Mouse (Mus musculus) lung, embryonic 16.5 days (tissue): Measurements from ENCODE around the gene Rflna. TPM values are rescaled to one million over a fixed set of nuclear protein-coding genes. Genes with fewer than 3 reads are reported as not detected.
A peak's percentile ranks its signal among the peaks of the same experiment; 100 is the strongest.

Experiments used
- ATAC-seq: fragments of 200-750 bp; cut with Nextera tagmentation; 2 replicates; pipeline ENCODE4 v1.8.0; 2017; ENCODE audit warnings: low read depth, mild to moderate bottlenecking, moderate library complexity
- H3K27ac ChIP-seq: fragments of 300-500 bp; sonication (generic); 2 replicates; pipeline ENCODE4 v1.5.1; 2014; ENCODE audit warnings: mild to moderate bottlenecking, control low read depth, low read length
- H3K27me3 ChIP-seq: fragments of 300-500 bp; sonication (generic); 2 replicates; pipeline ENCODE4 v1.6.1; 2014; ENCODE audit warnings: low read depth, low read length, mixed read lengths; ENCODE audit not compliant: control insufficient read depth, insufficient read depth
- H3K36me3 ChIP-seq: fragments of 300-500 bp; sonication (generic); 2 replicates; pipeline ENCODE4 v1.6.1; 2014; ENCODE audit warnings: low read length; ENCODE audit not compliant: control insufficient read depth, insufficient read depth
- H3K4me1 ChIP-seq: fragments of 300-500 bp; sonication (generic); replicated peaks from 2 replicates; pipeline ENCODE4 v1.6.1; 2014; ENCODE audit warnings: low read length, mixed read lengths; ENCODE audit not compliant: control insufficient read depth, insufficient read depth
- H3K4me2 ChIP-seq: fragments of 300-500 bp; sonication (generic); 2 replicates; pipeline ENCODE4 v1.6.1; 2014; ENCODE audit warnings: low read depth, low read length, control low read depth
- H3K4me3 ChIP-seq: fragments of 300-500 bp; sonication (generic); 2 replicates; pipeline ENCODE4 v1.5.1; 2014; ENCODE audit warnings: mild to moderate bottlenecking, low read length, control low read depth
- H3K9ac ChIP-seq: fragments of 300-500 bp; sonication (generic); 2 replicates; pipeline ENCODE4 v1.6.1; 2014; ENCODE audit warnings: low read length, control low read depth
- H3K9me3 ChIP-seq: fragments of 300-500 bp; sonication (generic); 2 replicates; pipeline ENCODE4 v1.6.1; 2016; ENCODE audit warnings: low read length; ENCODE audit not compliant: control insufficient read depth
- WGBS: fragments of 180-500 bp; shearing (Covaris S2); extraction: QIAGEN DNeasy Blood & Tissue Kit; methylation state at CpG from one replicate; pipeline ENCODE4 v1.1.7; 2014; 5-methylcytosine and 5-hydroxymethylcytosine counted together
- polyA plus RNA-seq: library from polyadenylated mRNA; unstranded; fragments of >200 nt; fragmentation: Nextera tagmentation; extraction: Ambion mirVana; gene quantifications from 2 replicates; pipeline ENCODE4 v1.2.1, GENCODE M21; 2015

Gene Rflna
- polyA plus RNA-seq, 1 experiment from 2014 or later = 6.7 TPM

- no peaks in the 10 kb centered on the region for H3K36me3 ChIP-seq
- H3K27ac ChIP-seq = no peak overlapping the region
- H3K4me3 ChIP-seq = no peak overlapping the region
- ATAC-seq = no peak
- H3K9ac ChIP-seq = no peak overlapping the region
- H3K4me1 ChIP-seq = peaks cover 5% of the 10 kb centered on the region
- no peak overlapping the region for H3K4me2 ChIP-seq
- H3K27me3 ChIP-seq = no peaks in the 10 kb centered on the region
- WGBS = 81% methylated on average over 4 of the region's 4 CpGs
- H3K9me3 ChIP-seq = no peaks in the 10 kb centered on the region
These were observed 5.1 kb upstream of the Rflna start for GRCm38 (mm10) chr5:124997913-124998312.

- H3K4me3 ChIP-seq = no peak overlapping the region
- H3K4me2 ChIP-seq = no peak overlapping the region
- ATAC-seq = no peak
- no peaks in the 10 kb centered on the region for H3K9me3 ChIP-seq
- no peak overlapping the region for H3K27ac ChIP-seq
- no peak overlapping the region for H3K9ac ChIP-seq
- H3K27me3 ChIP-seq = peaks cover 7% of the 10 kb centered on the region; the same call in 1 of the 2 replicates
- 64% methylated on average over 10 of the region's 10 CpGs for WGBS
- H3K36me3 ChIP-seq = no peaks in the 10 kb centered on the region
- H3K4me1 ChIP-seq = peaks cover 20% of the 10 kb centered on the region
These were observed 2.2 kb upstream of the Rflna start for GRCm38 (mm10) chr5:125000756-125001250.

- WGBS = 10% methylated on average over 15 of the region's 15 CpGs
- no peak overlapping the region for H3K27ac ChIP-seq
- no peaks in the 10 kb centered on the region for H3K9me3 ChIP-seq
- peak overlapping the region; percentile 77 for H3K4me2 ChIP-seq
- no peak for ATAC-seq
- H3K4me1 ChIP-seq = peaks cover 33% of the 10 kb centered on the region
- H3K9ac ChIP-seq = peak overlapping the region; percentile 63
- no peaks in the 10 kb centered on the region for H3K36me3 ChIP-seq
- peaks cover 7% of the 10 kb centered on the region; the same call in 1 of the 2 replicates for H3K27me3 ChIP-seq
- H3K4me3 ChIP-seq = peak overlapping the region; percentile 51
These were observed 843 bp downstream of the Rflna start for GRCm38 (mm10) chr5:125003873-125004255.

- H3K4me2 ChIP-seq = no peak overlapping the region
- H3K9me3 ChIP-seq = no peaks in the 10 kb centered on the region
- peaks cover 7% of the 10 kb centered on the region; the same call in 1 of the 2 replicates for H3K27me3 ChIP-seq
- H3K27ac ChIP-seq = no peak overlapping the region
- 0 out of 2 replicates have a peak, but pooled peaks cover 2% of the 10 kb centered on the region for H3K36me3 ChIP-seq
- H3K9ac ChIP-seq = no peak overlapping the region
- peaks cover 33% of the 10 kb centered on the region for H3K4me1 ChIP-seq
- H3K4me3 ChIP-seq = no peak overlapping the region
- WGBS = 28% methylated on average over 9 of the region's 9 CpGs
- ATAC-seq = no peak; the same call in 1 of the 2 replicates
These were observed 3.0 kb downstream of the Rflna start for GRCm38 (mm10) chr5:125005871-125006652.

GRCm38 (mm10) chr5:125006896-125007295 is 3.9 kb downstream of the Rflna start:
- H3K9ac ChIP-seq = no peak overlapping the region
- H3K4me1 ChIP-seq = peaks cover 33% of the 10 kb centered on the region
- H3K27ac ChIP-seq = no peak overlapping the region
- WGBS = 45% methylated on average over 5 of the region's 5 CpGs
- H3K9me3 ChIP-seq = no peaks in the 10 kb centered on the region
- 0 out of 2 replicates have a peak, but pooled peaks cover 2% of the 10 kb centered on the region for H3K36me3 ChIP-seq
- H3K27me3 ChIP-seq = peaks cover 7% of the 10 kb centered on the region; the same call in 1 of the 2 replicates
- ATAC-seq = no peak
- H3K4me2 ChIP-seq = no peak overlapping the region
- no peak overlapping the region for H3K4me3 ChIP-seq

- Histone ChIP-seq H3K36me3 (peaks cover 16% of the 10 kb centered on the region), H3K27ac (no peak overlapping the region)
- 91% methylated on average over 23 of the region's 24 CpGs for WGBS
These were observed 8.1 kb downstream of the Rflna start for GRCm38 (mm10) chr5:125011166-125011565.

GRCm38 (mm10) chr5:125011628-125012027 is 8.6 kb downstream of the Rflna start:
- H3K4me2 ChIP-seq = no peak overlapping the region
- no peak for ATAC-seq
- H3K27ac ChIP-seq = no peak overlapping the region
- H3K4me1 ChIP-seq = peaks cover 5% of the 10 kb centered on the region
- H3K9me3 ChIP-seq = no peaks in the 10 kb centered on the region
- no peaks in the 10 kb centered on the region for H3K27me3 ChIP-seq
- H3K4me3 ChIP-seq = no peak overlapping the region
- WGBS = 87% methylated on average over 8 of the region's 8 CpGs
- no peak overlapping the region for H3K9ac ChIP-seq
- H3K36me3 ChIP-seq = peaks cover 20% of the 10 kb centered on the region

More at GRCm38 (mm10) chr5:125011166-125011565, 8.1 kb downstream of the Rflna start:
- Histone ChIP-seq H3K27me3 (no peaks in the 10 kb centered on the region), H3K9ac (no peak overlapping the region), H3K4me2 (no peak overlapping the region), H3K4me1 (peaks cover 10% of the 10 kb centered on the region), H3K4me3 (no peak overlapping the region), H3K9me3 (no peaks in the 10 kb centered on the region)
- no peak for ATAC-seq

- ATAC-seq = peak; percentile 5; the same call in 1 of the 2 replicates
- Histone ChIP-seq H3K36me3 (peaks cover 46% of the 10 kb centered on the region), H3K4me2 (no peak overlapping the region), H3K27ac (no peak overlapping the region), H3K4me1 (no peaks in the 10 kb centered on the region), H3K9ac (no peak overlapping the region), H3K4me3 (no peak overlapping the region), H3K27me3 (no peaks in the 10 kb centered on the region), H3K9me3 (no peaks in the 10 kb centered on the region)
- WGBS = 44% methylated on average over 7 of the region's 7 CpGs
These were observed 11.5 kb downstream of the Rflna start for GRCm38 (mm10) chr5:125014497-125014896.

- Histone ChIP-seq H3K4me1 (no peaks in the 10 kb centered on the region), H3K9ac (no peak overlapping the region), H3K4me2 (no peak overlapping the region), H3K9me3 (no peaks in the 10 kb centered on the region), H3K27ac (no peak overlapping the region), H3K4me3 (no peak overlapping the region), H3K27me3 (no peaks in the 10 kb centered on the region), H3K36me3 (peaks cover 46% of the 10 kb centered on the region)
- ATAC-seq = no peak
- 82% methylated on average over 3 of the region's 3 CpGs for WGBS
These were observed 12.0 kb downstream of the Rflna start for GRCm38 (mm10) chr5:125015066-125015465.
